Mouse (Mus musculus) kidney, postnatal 0 days (tissue): Measurements from ENCODE around the gene Rad9b. TPM values are rescaled to one million over a fixed set of nuclear protein-coding genes. Genes with fewer than 3 reads are reported as not detected.

Experiments
- ATAC-seq: fragments of 200-750 bp; cut with Nextera tagmentation; replicated peaks from 2 replicates; pipeline ENCODE4 v1.8.0; 2017; ENCODE audit warnings: low read depth, moderate number of reproducible peaks, moderate TSS enrichment, moderate library complexity; ENCODE audit not compliant: low FRiP score
- DNase-seq: peaks from one replicate; pipeline ENCODE4 v3.0.0-alpha.2; 2016; ENCODE audit warnings: low spot score
- H3K27ac ChIP-seq: fragments of 300-500 bp; sonication (generic); 2 replicates; pipeline ENCODE4 v1.5.1; 2014; ENCODE audit warnings: mild to moderate bottlenecking
- H3K27me3 ChIP-seq: fragments of 300-500 bp; sonication (generic); 2 replicates; pipeline ENCODE4 v1.6.1; 2014; ENCODE audit warnings: low read length, mixed read lengths; ENCODE audit not compliant: insufficient read depth
- H3K36me3 ChIP-seq: fragments of 300-500 bp; sonication (generic); 2 replicates; pipeline ENCODE4 v1.6.1; 2014; ENCODE audit warnings: low read length, mixed read lengths; ENCODE audit not compliant: insufficient read depth
- H3K4me1 ChIP-seq: fragments of 300-500 bp; sonication (generic); replicated peaks from 2 replicates; pipeline ENCODE4 v1.6.1; 2014; ENCODE audit warnings: antibody characterized with exemption, low read length, mixed read lengths; ENCODE audit not compliant: insufficient read depth
- H3K4me2 ChIP-seq: fragments of 300-500 bp; sonication (generic); 2 replicates; pipeline ENCODE4 v1.6.1; 2014; ENCODE audit warnings: mild to moderate bottlenecking, low read length, moderate library complexity, mixed read lengths
- H3K4me3 ChIP-seq: fragments of 300-500 bp; sonication (generic); replicated peaks from 2 replicates; pipeline ENCODE4 v1.5.1; 2014; ENCODE audit warnings: low read depth, low read length
- H3K9ac ChIP-seq: fragments of 300-500 bp; sonication (generic); 2 replicates; pipeline ENCODE4 v1.6.1; 2014; ENCODE audit warnings: low read depth, low read length
- H3K9me3 ChIP-seq: fragments of 300-500 bp; sonication (generic); replicated peaks from 2 replicates; pipeline ENCODE4 v1.6.1; 2016; ENCODE audit warnings: low read length, inconsistent platforms, mixed read lengths
- CTCF ChIP-seq: IDR thresholded peaks from 2 replicates; pipeline ENCODE4 v1.5.1; 2016; ENCODE audit warnings: antibody characterized with exemption, low read depth, mild to moderate bottlenecking, moderate library complexity
- WGBS: fragments of 180-500 bp; shearing (Covaris S2); extraction: QIAGEN DNeasy Blood & Tissue Kit; methylation state at CpG from one replicate; pipeline ENCODE4 v1.1.7; 2014; 5-methylcytosine and 5-hydroxymethylcytosine counted together
- polyA plus RNA-seq: library from polyadenylated mRNA; unstranded; fragments of >200 nt; fragmentation: Nextera tagmentation; extraction: Ambion mirVana; gene quantifications from 2 replicates; pipeline ENCODE4 v1.2.1, GENCODE M21; 2015

Rad9b gene
- polyA plus RNA-seq, 1 experiment from 2014 or later, result 11.8 TPM

GRCm38 (mm10) chr5:122343768-122344167 lies 10.3 kb downstream of the Rad9b start:
- Histone ChIP-seq H3K27me3 (no peaks in the 10 kb centered on the region), H3K36me3 (no peaks in the 10 kb centered on the region), H3K27ac (no peak overlapping the region), H3K9me3 (no peaks in the 10 kb centered on the region), H3K4me1 (no peaks in the 10 kb centered on the region), H3K4me2 (no peak overlapping the region), H3K9ac (no peak overlapping the region), H3K4me3 (no peak overlapping the region)
- no peak for ATAC-seq
- WGBS, result 58% methylated on average over 7 of the region's 7 CpGs
- no peak for TF ChIP-seq CTCF
- no peak for DNase-seq

GRCm38 (mm10) chr5:122342874-122343273 lies 11.2 kb downstream of the Rad9b start:
- H3K4me2 ChIP-seq, result no peak overlapping the region
- H3K4me3 ChIP-seq, result no peak overlapping the region
- no peaks in the 10 kb centered on the region for H3K4me1 ChIP-seq
- H3K27ac ChIP-seq, result no peak overlapping the region
- DNase-seq, result no peak
- H3K27me3 ChIP-seq, result no peaks in the 10 kb centered on the region
- 76% methylated on average over 1 of the region's 1 CpGs for WGBS
- no peak for TF ChIP-seq CTCF
- H3K36me3 ChIP-seq, result no peaks in the 10 kb centered on the region
- ATAC-seq, result no peak
- H3K9ac ChIP-seq, result no peak overlapping the region
- H3K9me3 ChIP-seq, result no peaks in the 10 kb centered on the region

- H3K4me2 ChIP-seq, result no peak overlapping the region
- no peaks in the 10 kb centered on the region for H3K27me3 ChIP-seq
- no peaks in the 10 kb centered on the region for H3K36me3 ChIP-seq
- no peaks in the 10 kb centered on the region for H3K9me3 ChIP-seq
- no peak overlapping the region for H3K4me3 ChIP-seq
- WGBS, result 89% methylated on average over 7 of the region's 7 CpGs
- DNase-seq (no peak), ATAC-seq (no peak)
- no peak overlapping the region for H3K27ac ChIP-seq
- TF ChIP-seq CTCF, result no peak
- no peak overlapping the region for H3K9ac ChIP-seq
- H3K4me1 ChIP-seq, result no peaks in the 10 kb centered on the region
Measured at GRCm38 (mm10) chr5:122336554-122337294, 17.3 kb downstream of the Rad9b start.

- TF ChIP-seq CTCF, result no peak
- Histone ChIP-seq H3K9me3 (no peaks in the 10 kb centered on the region), H3K36me3 (no peaks in the 10 kb centered on the region), H3K4me3 (no peak overlapping the region), H3K27me3 (no peaks in the 10 kb centered on the region), H3K27ac (no peak overlapping the region), H3K4me2 (no peak overlapping the region), H3K9ac (no peak overlapping the region), H3K4me1 (no peaks in the 10 kb centered on the region)
- 80% methylated on average over 3 of the region's 3 CpGs for WGBS
- no peak for ATAC-seq
- DNase-seq, result no peak
Measured at GRCm38 (mm10) chr5:122334682-122335081, 19.4 kb downstream of the Rad9b start.

- 84% methylated on average over 4 of the region's 4 CpGs for WGBS
- no peak overlapping the region for H3K4me3 ChIP-seq
Measured at GRCm38 (mm10) chr5:122330269-122330668, 23.8 kb downstream of the Rad9b start.

GRCm38 (mm10) chr5:122327283-122327682 lies 26.8 kb downstream of the Rad9b start:
- Histone ChIP-seq H3K9me3 (no peaks in the 10 kb centered on the region), H3K4me1 (no peaks in the 10 kb centered on the region), H3K4me2 (no peak overlapping the region), H3K36me3 (peaks cover 16% of the 10 kb centered on the region; the same call in 1 of the 2 replicates), H3K9ac (no peak overlapping the region), H3K27ac (no peak overlapping the region), H3K4me3 (no peak overlapping the region), H3K27me3 (no peaks in the 10 kb centered on the region)
- ATAC-seq (no peak), DNase-seq (no peak)
- 75% methylated on average over 3 of the region's 3 CpGs for WGBS
- no peak for TF ChIP-seq CTCF

More at GRCm38 (mm10) chr5:122330269-122330668, 23.8 kb downstream of the Rad9b start:
- H3K4me1 ChIP-seq, result no peaks in the 10 kb centered on the region
- 0 out of 2 replicates have a peak, but pooled peaks cover 9% of the 10 kb centered on the region for H3K36me3 ChIP-seq
- H3K27me3 ChIP-seq, result no peaks in the 10 kb centered on the region
- TF ChIP-seq CTCF, result no peak
- H3K27ac ChIP-seq, result no peak overlapping the region
- no peak overlapping the region for H3K4me2 ChIP-seq
- H3K9ac ChIP-seq, result no peak overlapping the region
- H3K9me3 ChIP-seq, result no peaks in the 10 kb centered on the region
- DNase-seq, result no peak
- no peak for ATAC-seq
